Mouse (Mus musculus): ENCODE measurements around the gene Atp5s. TPM values are rescaled to one million over a fixed set of nuclear protein-coding genes. Genes with fewer than 3 reads are reported as not detected.

The Atp5s gene
- polyA plus RNA-seq, 1 experiment = 9.3 TPM

GRCm38 (mm10) chr12:69733923-69734322 is 9.2 kb downstream of the Atp5s start:
- Histone ChIP-seq H3K36me3 (ENCODE audit: control insufficient read depth, insufficient read depth) (no peaks in the 10 kb centered on the region), H3K79me2 (ENCODE audit: control insufficient read depth, insufficient read depth) (no peaks in the 10 kb centered on the region), H3K4me2 (ENCODE audit: low read depth) (no peak overlapping the region), H3ac (ENCODE audit: control insufficient read depth, insufficient read length) (no peak overlapping the region), H3K4me3 (no peak overlapping the region), H3K27me3 (ENCODE audit: control insufficient read depth, insufficient read depth, insufficient read length) (no peaks in the 10 kb centered on the region)
- no peak for TF ChIP-seq CEBPB (IDR thresholded peaks at IDR 0.05; ENCODE audit: insufficient read depth, poor library complexity, severe bottlenecking)
- TF ChIP-seq MYOD1 (IDR thresholded peaks at IDR 0.05; ENCODE audit: control insufficient read depth in 1 of 3, insufficient read length in 2 of 3, low read depth in 2 of 3) = no peak
- TF ChIP-seq MYOG (IDR thresholded peaks at IDR 0.05; ENCODE audit: control insufficient read depth in 1 of 3, insufficient read depth in 1 of 3, insufficient read length in 2 of 3, low read depth in 2 of 3) = no peak

GRCm38 (mm10) chr12:69741965-69742364 is 17.2 kb downstream of the Atp5s start:
- Histone ChIP-seq H3K27me3 (ENCODE audit: control insufficient read depth, insufficient read depth, insufficient read length) (no peaks in the 10 kb centered on the region), H3K4me3 (no peak overlapping the region), H3K36me3 (ENCODE audit: control insufficient read depth, insufficient read depth) (no peaks in the 10 kb centered on the region), H3K79me2 (ENCODE audit: control insufficient read depth, insufficient read depth) (no peaks in the 10 kb centered on the region), H3ac (ENCODE audit: control insufficient read depth, insufficient read length) (no peak overlapping the region), H3K4me2 (ENCODE audit: low read depth) (no peak overlapping the region)
- TF ChIP-seq TCF3 (IDR thresholded peaks at IDR 0.05; ENCODE audit: insufficient read length, low read depth) = no peak
- TF ChIP-seq REST (IDR thresholded peaks at IDR 0.05; ENCODE audit: insufficient read depth, insufficient read length) = no peak
- no peak for TF ChIP-seq CEBPB (IDR thresholded peaks at IDR 0.05; ENCODE audit: insufficient read depth, poor library complexity, severe bottlenecking)
- no peak for TF ChIP-seq SRF (IDR thresholded peaks at IDR 0.05; ENCODE audit: control insufficient read depth, insufficient read length, low read depth)
- no peak for TF ChIP-seq USF1 (IDR thresholded peaks at IDR 0.05; ENCODE audit: low read depth)
- TF ChIP-seq MAX (IDR thresholded peaks at IDR 0.05; ENCODE audit: low read depth) = no peak
- TF ChIP-seq POLR2A (IDR thresholded peaks at IDR 0.05; ENCODE audit: insufficient read length, low read depth) = no peak
- TF ChIP-seq MYOD1 (IDR thresholded peaks at IDR 0.05; ENCODE audit: control insufficient read depth in 1 of 3, insufficient read length in 2 of 3, low read depth in 2 of 3) = no peak
- TF ChIP-seq POLR2AphosphoS2 (IDR thresholded peaks at IDR 0.05; ENCODE audit: insufficient read length, low read depth) = no peak
- no peak for TF ChIP-seq TCF12 (IDR thresholded peaks at IDR 0.05; ENCODE audit: insufficient read depth, poor library complexity, severe bottlenecking)
- TF ChIP-seq E2F4 (IDR thresholded peaks at IDR 0.05; ENCODE audit: insufficient read depth) = no peak
- TF ChIP-seq MYOG (IDR thresholded peaks at IDR 0.05; ENCODE audit: control insufficient read depth in 1 of 3, insufficient read depth in 1 of 3, insufficient read length in 2 of 3, low read depth in 2 of 3) = no peak

DNA sequence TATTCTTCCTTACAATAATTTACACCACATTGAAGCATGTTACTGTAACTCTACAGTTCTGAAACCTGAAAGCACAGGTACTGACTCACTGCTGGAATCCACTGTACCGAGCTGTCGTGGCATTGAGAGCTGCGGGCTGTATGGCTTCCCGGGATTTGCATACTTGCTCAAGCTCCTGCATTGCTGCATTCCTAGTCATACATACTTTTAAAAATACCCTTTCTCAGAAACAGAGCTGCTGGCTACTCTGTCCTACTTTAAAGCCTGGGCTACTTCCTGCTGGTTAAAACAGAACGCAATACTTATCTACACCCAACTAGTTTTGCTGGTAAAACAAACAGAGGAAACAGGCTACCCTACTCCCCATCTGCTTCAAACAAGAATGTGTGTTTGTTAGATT is 19.4 kb downstream of the Atp5s start:
- no peak for TF ChIP-seq MYOG (IDR thresholded peaks at IDR 0.05; ENCODE audit: control insufficient read depth in 1 of 3, insufficient read depth in 1 of 3, insufficient read length in 2 of 3, low read depth in 2 of 3)
- no peak overlapping the region for H3K4me3 ChIP-seq
- H3K27me3 ChIP-seq (ENCODE audit: control insufficient read depth, insufficient read depth, insufficient read length) = no peaks in the 10 kb centered on the region
- H3K4me2 ChIP-seq (ENCODE audit: low read depth) = no peak overlapping the region
- H3ac ChIP-seq (ENCODE audit: control insufficient read depth, insufficient read length) = no peak overlapping the region
- no peaks in the 10 kb centered on the region for H3K36me3 ChIP-seq (ENCODE audit: control insufficient read depth, insufficient read depth)
- no peaks in the 10 kb centered on the region for H3K79me2 ChIP-seq (ENCODE audit: control insufficient read depth, insufficient read depth)

DNA sequence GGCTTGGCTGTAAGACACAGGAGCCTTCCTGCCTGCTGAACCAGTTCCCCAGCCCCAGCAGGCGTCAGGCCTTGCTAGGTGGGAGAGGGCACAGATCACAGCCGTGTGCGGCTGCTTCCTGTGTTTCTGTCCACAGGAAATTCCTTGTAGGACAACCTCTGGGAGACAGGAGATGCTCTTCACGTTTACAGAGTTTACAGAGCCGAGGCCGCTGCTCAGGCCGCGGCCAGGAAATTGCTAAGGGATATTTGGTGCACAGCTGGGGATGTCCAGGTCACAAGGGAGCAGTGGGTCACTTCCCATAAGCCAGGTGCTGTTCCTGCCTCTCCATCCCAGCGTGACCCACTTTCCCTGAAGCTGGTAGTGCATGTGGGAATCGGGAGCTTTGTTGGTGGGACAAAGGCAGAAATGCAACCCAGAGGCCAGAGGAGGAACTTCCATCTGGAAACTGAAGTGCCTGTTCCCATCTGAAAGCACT is 27.2 kb downstream of the Atp5s start:
- Histone ChIP-seq H3K36me3 (ENCODE audit: control insufficient read depth, insufficient read depth) (no peaks in the 10 kb centered on the region), H3K4me3 (no peak overlapping the region), H3K4me2 (ENCODE audit: low read depth) (no peak overlapping the region), H3K79me2 (ENCODE audit: control insufficient read depth, insufficient read depth) (no peaks in the 10 kb centered on the region), H3ac (ENCODE audit: control insufficient read depth, insufficient read length) (no peak overlapping the region), H3K27me3 (ENCODE audit: control insufficient read depth, insufficient read depth, insufficient read length) (no peaks in the 10 kb centered on the region)
- TF ChIP-seq SRF (IDR thresholded peaks at IDR 0.05; ENCODE audit: control insufficient read depth, insufficient read length, low read depth) = no peak
- no peak for TF ChIP-seq POLR2AphosphoS2 (IDR thresholded peaks at IDR 0.05; ENCODE audit: insufficient read length, low read depth)
- no peak for TF ChIP-seq TCF12 (IDR thresholded peaks at IDR 0.05; ENCODE audit: insufficient read depth, poor library complexity, severe bottlenecking)
- TF ChIP-seq CEBPB (IDR thresholded peaks at IDR 0.05; ENCODE audit: insufficient read depth, poor library complexity, severe bottlenecking) = no peak
- TF ChIP-seq MYOD1 (IDR thresholded peaks at IDR 0.05; ENCODE audit: control insufficient read depth in 1 of 3, insufficient read length in 2 of 3, low read depth in 2 of 3) = no peak
- no peak for TF ChIP-seq REST (IDR thresholded peaks at IDR 0.05; ENCODE audit: insufficient read depth, insufficient read length)

- Histone ChIP-seq H3K4me3 (no peak overlapping the region), H3K27me3 (ENCODE audit: control insufficient read depth, insufficient read depth, insufficient read length) (no peaks in the 10 kb centered on the region), H3K4me2 (ENCODE audit: low read depth) (no peak overlapping the region), H3ac (ENCODE audit: control insufficient read depth, insufficient read length) (no peak overlapping the region), H3K79me2 (ENCODE audit: control insufficient read depth, insufficient read depth) (no peaks in the 10 kb centered on the region), H3K36me3 (ENCODE audit: control insufficient read depth, insufficient read depth) (no peaks in the 10 kb centered on the region)
- no peak for TF ChIP-seq E2F4 (IDR thresholded peaks at IDR 0.05; ENCODE audit: insufficient read depth)
- no peak for TF ChIP-seq SRF (IDR thresholded peaks at IDR 0.05; ENCODE audit: control insufficient read depth, insufficient read length, low read depth)
- no peak for TF ChIP-seq MYOG (IDR thresholded peaks at IDR 0.05; ENCODE audit: control insufficient read depth in 1 of 3, insufficient read depth in 1 of 3, insufficient read length in 2 of 3, low read depth in 2 of 3)
- TF ChIP-seq TCF3 (IDR thresholded peaks at IDR 0.05; ENCODE audit: insufficient read length, low read depth) = no peak
- no peak for TF ChIP-seq MYOD1 (IDR thresholded peaks at IDR 0.05; ENCODE audit: control insufficient read depth in 1 of 3, insufficient read length in 2 of 3, low read depth in 2 of 3)
- no peak for TF ChIP-seq USF1 (IDR thresholded peaks at IDR 0.05; ENCODE audit: low read depth)
- no peak for TF ChIP-seq MAX (IDR thresholded peaks at IDR 0.05; ENCODE audit: low read depth)
- no peak for TF ChIP-seq TCF12 (IDR thresholded peaks at IDR 0.05; ENCODE audit: insufficient read depth, poor library complexity, severe bottlenecking)
- no peak for TF ChIP-seq POLR2AphosphoS2 (IDR thresholded peaks at IDR 0.05; ENCODE audit: insufficient read length, low read depth)
- no peak for TF ChIP-seq POLR2A (IDR thresholded peaks at IDR 0.05; ENCODE audit: insufficient read length, low read depth)
- TF ChIP-seq REST (IDR thresholded peaks at IDR 0.05; ENCODE audit: insufficient read depth, insufficient read length) = no peak
- TF ChIP-seq CEBPB (IDR thresholded peaks at IDR 0.05; ENCODE audit: insufficient read depth, poor library complexity, severe bottlenecking) = no peak
These were observed 29.2 kb downstream of the Atp5s start for GRCm38 (mm10) chr12:69753936-69754335.
